Mouse (Mus musculus): ENCODE measurements around the gene Ano1. TPM values are rescaled to one million over a fixed set of nuclear protein-coding genes. Genes with fewer than 3 reads are reported as not detected.

Gene Ano1
- polyA plus RNA-seq, 1 experiment from 2014 or later = 3.7 TPM

DNA sequence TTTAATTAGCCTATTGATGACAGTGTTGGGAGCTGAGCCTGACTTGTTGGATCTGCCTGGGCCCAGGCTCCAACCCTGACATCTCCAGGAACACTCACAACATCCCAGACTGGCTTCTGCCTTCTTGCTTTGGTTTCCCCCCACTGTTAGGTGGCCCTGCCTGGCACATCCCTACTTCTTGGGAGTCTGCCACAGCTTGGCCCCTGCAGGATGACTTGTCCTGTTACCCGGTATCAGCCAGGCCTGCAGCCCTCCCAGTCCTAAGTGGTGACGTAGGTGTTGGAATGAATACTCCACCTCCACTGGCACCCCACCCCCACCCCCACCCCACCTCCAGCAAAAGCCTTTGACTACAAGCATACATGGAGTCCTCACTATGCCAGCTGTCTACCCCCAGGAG is 7.7 kb upstream of the Ano1 start:
- no peak for ATAC-seq (ENCODE audit: low read depth)
- Histone ChIP-seq H3K4me3 (ENCODE audit: low read depth, low read length) (no peak overlapping the region), H3K4me2 (ENCODE audit: low read depth, low read length) (no peak overlapping the region), H3K9ac (replicated peaks; ENCODE audit: low read depth, low read length) (no peak overlapping the region), H3K9me3 (ENCODE audit: control insufficient read depth, low read length) (no peaks in the 10 kb centered on the region), H3K4me1 (ENCODE audit: control insufficient read depth, insufficient read depth, low read length) (no peaks in the 10 kb centered on the region), H3K27me3 (ENCODE audit: control insufficient read depth, insufficient read depth, low read length) (no peaks in the 10 kb centered on the region), H3K27ac (ENCODE audit: low read depth, low read length) (no peak overlapping the region), H3K36me3 (ENCODE audit: control insufficient read depth, insufficient read depth, low read length) (no peaks in the 10 kb centered on the region)
- 53% methylated on average over 2 of the region's 2 CpGs for WGBS

DNA sequence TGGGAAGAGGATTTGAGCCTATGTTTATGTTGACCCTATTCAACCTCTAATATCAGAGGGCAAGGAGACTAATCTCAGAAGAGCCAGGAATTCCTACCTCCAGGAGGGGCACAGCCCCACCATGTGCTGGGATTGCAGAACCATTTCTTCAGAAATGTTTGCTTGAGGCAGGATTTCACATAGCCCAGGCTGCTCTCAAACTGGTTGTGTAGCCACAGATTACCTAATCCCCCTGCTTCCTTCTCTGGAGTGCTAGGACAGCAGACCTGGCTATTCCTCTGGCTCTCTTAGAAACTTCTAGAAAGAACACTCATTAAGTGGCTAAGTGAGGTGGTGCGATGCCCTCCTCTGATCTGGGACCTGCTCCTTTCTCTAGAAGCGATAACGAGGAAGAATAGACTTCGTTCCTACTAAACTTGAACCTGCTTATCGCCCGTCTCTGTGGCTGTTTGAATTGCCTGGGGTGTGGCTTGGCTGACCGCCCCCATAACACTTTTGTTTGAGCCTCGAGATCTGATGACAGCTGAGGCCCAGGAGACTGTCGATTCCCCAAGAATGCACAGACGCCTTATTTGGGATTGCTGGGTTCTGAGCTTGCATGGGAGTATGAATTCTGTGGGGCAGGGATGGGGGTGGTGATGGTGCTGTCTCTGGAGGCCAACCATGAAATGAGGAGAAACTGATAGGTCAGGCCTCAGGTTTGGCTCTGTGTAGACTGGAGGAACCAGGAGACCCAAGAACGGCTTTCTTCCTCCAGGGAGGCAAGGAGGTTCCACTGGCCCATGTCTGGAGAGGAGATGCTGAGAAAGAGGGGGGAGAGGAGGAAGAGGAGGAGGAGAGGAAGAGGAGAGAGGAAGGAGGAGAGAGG is 4.0 kb upstream of the Ano1 start:
- Histone ChIP-seq H3K36me3 (ENCODE audit: control insufficient read depth, insufficient read depth, low read length) (no peaks in the 10 kb centered on the region), H3K9ac (replicated peaks; ENCODE audit: low read depth, low read length) (no peak overlapping the region), H3K27me3 (ENCODE audit: control insufficient read depth, insufficient read depth, low read length) (no peaks in the 10 kb centered on the region), H3K27ac (ENCODE audit: low read depth, low read length) (no peak overlapping the region), H3K9me3 (ENCODE audit: control insufficient read depth, low read length) (no peaks in the 10 kb centered on the region), H3K4me3 (ENCODE audit: low read depth, low read length) (no peak overlapping the region), H3K4me1 (ENCODE audit: control insufficient read depth, insufficient read depth, low read length) (no peaks in the 10 kb centered on the region), H3K4me2 (ENCODE audit: low read depth, low read length) (no peak overlapping the region)
- 90% methylated on average over 11 of the region's 11 CpGs for WGBS
- no peak for ATAC-seq (ENCODE audit: low read depth)

DNA sequence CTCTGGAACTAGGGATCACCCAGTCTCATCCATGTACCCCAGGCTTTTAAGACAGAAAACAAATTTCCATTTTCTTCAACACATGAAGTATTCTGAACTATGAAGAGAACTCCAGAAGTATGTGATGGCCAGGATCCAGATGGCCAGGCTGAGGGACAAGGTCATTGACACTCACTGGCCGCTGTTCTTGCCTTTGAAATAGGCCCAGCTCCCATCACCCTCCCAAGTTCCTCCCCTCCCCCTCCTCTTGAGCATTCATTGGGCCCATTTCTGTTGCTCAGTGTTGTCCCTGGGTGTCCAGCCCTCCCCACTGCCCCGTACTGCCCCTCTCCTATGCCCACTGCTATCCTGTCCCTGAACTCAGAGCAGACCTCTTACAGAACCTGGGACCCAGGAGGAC is 2.9 kb upstream of the Ano1 start:
- no peak overlapping the region for H3K27ac ChIP-seq (ENCODE audit: low read depth, low read length)
- no peak overlapping the region for H3K4me2 ChIP-seq (ENCODE audit: low read depth, low read length)
- no peak for ATAC-seq (ENCODE audit: low read depth)
- H3K9ac ChIP-seq (replicated peaks; ENCODE audit: low read depth, low read length) = no peak overlapping the region
- no peaks in the 10 kb centered on the region for H3K36me3 ChIP-seq (ENCODE audit: control insufficient read depth, insufficient read depth, low read length)
- WGBS = 96% methylated on average over 2 of the region's 2 CpGs
- no peak overlapping the region for H3K4me3 ChIP-seq (ENCODE audit: low read depth, low read length)
- no peaks in the 10 kb centered on the region for H3K9me3 ChIP-seq (ENCODE audit: control insufficient read depth, low read length)
- no peaks in the 10 kb centered on the region for H3K27me3 ChIP-seq (ENCODE audit: control insufficient read depth, insufficient read depth, low read length)
- no peaks in the 10 kb centered on the region for H3K4me1 ChIP-seq (ENCODE audit: control insufficient read depth, insufficient read depth, low read length)

DNA sequence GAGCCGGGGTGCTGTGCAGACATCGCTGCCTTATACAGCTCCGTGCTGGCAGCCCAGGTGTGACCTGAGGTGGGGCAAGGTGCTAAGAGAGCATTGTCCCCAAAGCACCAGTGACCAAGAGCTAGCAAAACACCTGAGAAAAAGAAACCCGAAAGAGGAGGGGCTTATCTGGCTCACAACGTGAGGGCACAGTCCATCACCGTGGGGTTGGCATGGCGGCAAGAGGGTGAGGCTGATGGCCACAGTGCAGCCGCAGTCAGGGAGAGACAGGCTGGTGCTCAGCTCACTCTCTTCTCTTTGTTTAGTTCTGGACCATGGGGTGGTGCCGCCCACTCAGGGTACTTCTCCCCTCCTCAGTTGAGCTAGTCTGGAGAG is 1.9 kb upstream of the Ano1 start:
- no peak for ATAC-seq (ENCODE audit: low read depth)
- H3K27ac ChIP-seq (ENCODE audit: low read depth, low read length) = no peak overlapping the region
- no peak overlapping the region for H3K4me3 ChIP-seq (ENCODE audit: low read depth, low read length)
- H3K4me2 ChIP-seq (ENCODE audit: low read depth, low read length) = no peak overlapping the region
- no peak overlapping the region for H3K9ac ChIP-seq (replicated peaks; ENCODE audit: low read depth, low read length)
- H3K9me3 ChIP-seq (ENCODE audit: control insufficient read depth, low read length) = no peaks in the 10 kb centered on the region
- no peaks in the 10 kb centered on the region for H3K27me3 ChIP-seq (ENCODE audit: control insufficient read depth, insufficient read depth, low read length)
- no peaks in the 10 kb centered on the region for H3K36me3 ChIP-seq (ENCODE audit: control insufficient read depth, insufficient read depth, low read length)
- WGBS = 89% methylated on average over 9 of the region's 9 CpGs
- H3K4me1 ChIP-seq (ENCODE audit: control insufficient read depth, insufficient read depth, low read length) = no peaks in the 10 kb centered on the region

DNA sequence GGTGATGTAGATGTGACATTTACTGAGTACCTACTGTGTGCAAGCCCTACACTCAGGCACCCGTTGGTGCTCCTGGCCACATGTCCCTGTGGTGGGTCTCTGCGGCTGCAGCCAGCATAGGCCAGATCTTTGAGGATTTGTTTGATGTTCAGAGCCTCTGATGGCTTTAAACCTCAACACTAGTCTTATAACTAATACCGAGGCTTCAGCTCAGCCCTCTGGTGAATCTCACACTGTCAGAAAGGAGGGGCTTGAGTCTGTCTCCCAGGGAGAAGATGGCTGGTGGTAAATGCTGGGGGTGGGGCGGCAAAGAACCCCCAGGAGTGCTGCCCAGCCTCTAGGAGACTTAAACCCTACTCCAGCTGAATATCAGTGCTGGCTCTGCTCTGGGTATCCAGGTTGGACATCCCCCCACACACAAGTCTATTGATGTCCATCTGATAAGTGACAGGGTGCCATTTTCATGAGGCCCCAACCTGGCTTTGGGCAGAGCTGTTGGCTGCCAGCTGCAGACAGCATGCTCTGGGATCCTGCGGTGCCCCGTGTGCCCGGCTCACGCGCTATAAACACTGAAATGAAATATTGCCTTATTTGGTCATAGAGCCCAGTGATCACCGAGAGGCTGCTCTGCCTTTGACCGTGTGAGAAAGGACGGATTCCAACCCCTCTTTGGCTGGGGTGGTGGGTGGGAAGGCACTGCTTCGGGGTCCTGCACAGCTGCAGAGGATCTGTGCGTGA is 1.3 kb upstream of the Ano1 start:
- Histone ChIP-seq H3K4me2 (ENCODE audit: low read depth, low read length) (no peak overlapping the region), H3K27me3 (ENCODE audit: control insufficient read depth, insufficient read depth, low read length) (no peaks in the 10 kb centered on the region), H3K36me3 (ENCODE audit: control insufficient read depth, insufficient read depth, low read length) (no peaks in the 10 kb centered on the region), H3K4me3 (ENCODE audit: low read depth, low read length) (no peak overlapping the region), H3K27ac (ENCODE audit: low read depth, low read length) (no peak overlapping the region), H3K4me1 (ENCODE audit: control insufficient read depth, insufficient read depth, low read length) (no peaks in the 10 kb centered on the region), H3K9me3 (ENCODE audit: control insufficient read depth, low read length) (no peaks in the 10 kb centered on the region), H3K9ac (replicated peaks; ENCODE audit: low read depth, low read length) (no peak overlapping the region)
- 75% methylated on average over 14 of the region's 14 CpGs for WGBS
- ATAC-seq (ENCODE audit: low read depth) = no peak

DNA sequence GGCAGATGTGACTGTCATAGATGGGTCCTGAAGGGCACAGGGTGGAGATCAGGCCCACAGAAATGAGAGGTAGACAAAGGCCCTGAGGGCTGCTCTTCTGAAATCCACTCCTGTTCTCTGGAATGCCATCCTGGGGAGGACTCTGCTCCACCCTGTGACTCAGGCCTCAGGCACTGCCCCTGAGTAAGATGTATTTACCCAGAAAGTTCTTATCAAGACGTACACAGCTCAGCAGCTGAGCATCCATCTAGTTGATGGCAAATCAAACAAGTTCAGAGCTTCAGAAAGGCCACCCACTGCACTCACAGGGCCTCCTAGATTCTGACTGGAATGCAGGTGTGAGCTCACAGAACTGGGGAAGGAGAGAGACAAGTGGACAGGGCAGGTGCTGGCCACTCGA is 4.0 kb downstream of the Ano1 start:
- no peak for ATAC-seq (ENCODE audit: low read depth)
- H3K36me3 ChIP-seq (ENCODE audit: control insufficient read depth, insufficient read depth, low read length) = no peaks in the 10 kb centered on the region
- whole genome bisulfite sequencing = 53% methylated on average over 2 of the region's 2 CpGs

DNA sequence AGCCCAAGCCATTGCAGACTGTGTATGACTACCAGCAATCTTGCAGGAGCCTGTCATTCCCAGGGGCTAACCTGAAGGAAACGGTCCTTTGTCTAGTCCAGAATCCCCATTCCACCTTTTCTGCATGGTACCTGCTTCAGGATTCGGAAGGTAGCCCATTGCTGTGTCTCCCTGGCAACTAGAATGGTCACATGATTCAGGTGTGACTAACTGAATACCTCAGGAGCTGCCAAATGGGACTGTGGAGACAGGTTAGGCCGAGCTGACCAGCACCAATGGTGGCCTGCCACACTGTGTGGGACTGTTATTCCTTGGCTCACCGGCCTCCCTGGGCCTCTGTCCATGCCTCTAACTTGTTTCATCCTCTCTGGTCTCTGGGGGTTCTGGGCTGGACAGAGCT is 5.3 kb downstream of the Ano1 start:
- H3K27ac ChIP-seq (ENCODE audit: low read depth, low read length) = no peak overlapping the region
- WGBS = 86% methylated on average over 4 of the region's 4 CpGs
- no peak for ATAC-seq (ENCODE audit: low read depth)

More for the DNA sequence above, 4.0 kb downstream of the Ano1 start:
- Histone ChIP-seq H3K4me1 (ENCODE audit: control insufficient read depth, insufficient read depth, low read length) (no peaks in the 10 kb centered on the region), H3K9me3 (ENCODE audit: control insufficient read depth, low read length) (no peaks in the 10 kb centered on the region), H3K4me3 (ENCODE audit: low read depth, low read length) (no peak overlapping the region), H3K27ac (ENCODE audit: low read depth, low read length) (no peak overlapping the region), H3K27me3 (ENCODE audit: control insufficient read depth, insufficient read depth, low read length) (no peaks in the 10 kb centered on the region), H3K4me2 (ENCODE audit: low read depth, low read length) (no peak overlapping the region), H3K9ac (replicated peaks; ENCODE audit: low read depth, low read length) (no peak overlapping the region)

DNA sequence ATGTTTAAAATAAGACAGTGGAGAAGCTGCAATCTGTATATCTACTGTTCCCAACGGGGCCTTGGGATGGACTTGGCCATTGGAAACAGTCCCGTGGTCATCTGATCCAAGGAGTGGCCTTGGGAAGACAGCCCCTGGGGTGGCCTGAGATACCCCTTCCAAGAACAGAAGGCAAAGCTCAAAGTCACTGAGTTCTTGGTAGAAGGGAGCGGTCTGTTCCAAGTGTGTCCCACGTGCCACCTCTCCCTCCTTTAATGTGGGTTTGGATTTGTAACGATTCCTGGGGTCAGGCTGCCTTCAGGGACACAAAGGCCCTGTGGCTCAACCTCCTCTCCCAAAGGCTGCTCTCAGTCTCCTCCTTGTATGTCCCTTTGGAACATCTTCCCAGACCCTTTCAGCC is 7.9 kb downstream of the Ano1 start:
- 84% methylated on average over 5 of the region's 5 CpGs for WGBS
- H3K27me3 ChIP-seq (ENCODE audit: control insufficient read depth, insufficient read depth, low read length) = no peaks in the 10 kb centered on the region
- H3K36me3 ChIP-seq (ENCODE audit: control insufficient read depth, insufficient read depth, low read length) = no peaks in the 10 kb centered on the region
- H3K9me3 ChIP-seq (ENCODE audit: control insufficient read depth, low read length) = no peaks in the 10 kb centered on the region
- no peak overlapping the region for H3K27ac ChIP-seq (ENCODE audit: low read depth, low read length)
- no peak overlapping the region for H3K9ac ChIP-seq (replicated peaks; ENCODE audit: low read depth, low read length)
- H3K4me1 ChIP-seq (ENCODE audit: control insufficient read depth, insufficient read depth, low read length) = no peaks in the 10 kb centered on the region
- no peak overlapping the region for H3K4me2 ChIP-seq (ENCODE audit: low read depth, low read length)
- no peak overlapping the region for H3K4me3 ChIP-seq (ENCODE audit: low read depth, low read length)
- no peak for ATAC-seq (ENCODE audit: low read depth)

More for the DNA sequence above, 5.3 kb downstream of the Ano1 start:
- H3K36me3 ChIP-seq (ENCODE audit: control insufficient read depth, insufficient read depth, low read length) = no peaks in the 10 kb centered on the region
- H3K4me3 ChIP-seq (ENCODE audit: low read depth, low read length) = no peak overlapping the region
- no peaks in the 10 kb centered on the region for H3K27me3 ChIP-seq (ENCODE audit: control insufficient read depth, insufficient read depth, low read length)
- no peak overlapping the region for H3K9ac ChIP-seq (replicated peaks; ENCODE audit: low read depth, low read length)
- H3K9me3 ChIP-seq (ENCODE audit: control insufficient read depth, low read length) = no peaks in the 10 kb centered on the region
- no peak overlapping the region for H3K4me2 ChIP-seq (ENCODE audit: low read depth, low read length)
- no peaks in the 10 kb centered on the region for H3K4me1 ChIP-seq (ENCODE audit: control insufficient read depth, insufficient read depth, low read length)

DNA sequence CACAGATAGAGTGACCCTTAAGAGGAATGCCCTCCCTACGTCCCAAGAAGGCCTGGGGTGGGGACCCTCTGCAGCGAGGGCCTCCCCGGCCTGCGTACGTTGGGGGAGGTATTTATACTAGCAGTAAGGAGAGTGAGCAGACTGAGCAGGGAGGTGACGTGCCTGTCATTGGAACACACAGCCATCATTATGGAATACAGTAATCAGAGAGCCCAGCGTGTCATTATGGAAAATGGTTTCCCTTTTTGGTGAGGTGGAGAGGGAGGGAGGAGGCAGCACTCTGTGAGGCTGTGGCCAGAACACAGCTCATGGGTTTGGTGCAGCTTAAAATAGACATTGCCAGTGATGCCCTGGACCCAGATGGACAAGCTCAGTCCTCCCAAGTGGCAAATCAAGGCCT is 11.1 kb downstream of the Ano1 start:
- no peak for ATAC-seq (ENCODE audit: low read depth)
- WGBS = 69% methylated on average over 7 of the region's 7 CpGs
- no peak overlapping the region for H3K4me3 ChIP-seq (ENCODE audit: low read depth, low read length)

More for the DNA sequence above, 11.1 kb downstream of the Ano1 start:
- Histone ChIP-seq H3K27ac (ENCODE audit: low read depth, low read length) (no peak overlapping the region), H3K9me3 (ENCODE audit: control insufficient read depth, low read length) (no peaks in the 10 kb centered on the region), H3K4me2 (ENCODE audit: low read depth, low read length) (no peak overlapping the region), H3K9ac (replicated peaks; ENCODE audit: low read depth, low read length) (no peak overlapping the region), H3K4me1 (ENCODE audit: control insufficient read depth, insufficient read depth, low read length) (peaks cover 6% of the 10 kb centered on the region), H3K36me3 (ENCODE audit: control insufficient read depth, insufficient read depth, low read length) (no peaks in the 10 kb centered on the region), H3K27me3 (ENCODE audit: control insufficient read depth, insufficient read depth, low read length) (no peaks in the 10 kb centered on the region)

Data from neural tube, embryonic 14.5 days (tissue).